Mouse (Mus musculus): ENCODE data around the gene Avpr2. TPM values are rescaled to one million over a fixed set of nuclear protein-coding genes. Genes with fewer than 3 reads are reported as not detected.

The Avpr2 gene
- polyA plus RNA-seq, 1 experiment from 2014 or later: 0.16 TPM

DNA sequence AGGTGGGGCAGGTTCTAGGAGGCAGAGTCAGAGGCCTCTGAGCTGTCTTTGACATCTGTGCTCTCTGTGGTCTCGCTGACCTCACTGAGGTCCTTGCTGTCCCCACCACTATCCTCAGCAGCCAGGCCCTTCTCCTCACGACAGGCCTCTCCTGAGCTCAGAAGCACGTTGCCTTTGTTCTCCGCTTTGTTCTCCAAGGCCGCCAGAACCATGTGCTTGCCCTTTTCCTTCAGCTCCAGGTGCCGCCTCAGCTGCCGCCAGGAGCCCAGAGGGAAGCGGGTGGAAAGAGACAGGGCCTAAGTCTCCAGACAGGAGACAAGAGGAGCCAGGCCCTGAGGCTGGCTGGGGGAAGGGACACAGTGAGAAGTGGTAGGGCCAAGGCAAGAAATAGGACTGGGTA lies 25.0 kb downstream of the Avpr2 start:
- Histone ChIP-seq H3K4me2 (replicated peaks) (no peak overlapping the region), H3K4me3 (replicated peaks) (no peak overlapping the region), H3K36me3 (peaks cover 8% of the 10 kb centered on the region; the same call in 1 of the 2 replicates), H3K27me3 (no peaks in the 10 kb centered on the region), H3K27ac (replicated peaks) (no peak overlapping the region), H3K9me3 (replicated peaks) (no peaks in the 10 kb centered on the region), H3K9ac (no peak overlapping the region), H3K4me1 (no peaks in the 10 kb centered on the region)
- WGBS: 85% methylated on average over 8 of the region's 8 CpGs
- ATAC-seq (ENCODE audit: insufficient number of reproducible peaks, low FRiP score, low TSS enrichment, low read depth): no peak

DNA sequence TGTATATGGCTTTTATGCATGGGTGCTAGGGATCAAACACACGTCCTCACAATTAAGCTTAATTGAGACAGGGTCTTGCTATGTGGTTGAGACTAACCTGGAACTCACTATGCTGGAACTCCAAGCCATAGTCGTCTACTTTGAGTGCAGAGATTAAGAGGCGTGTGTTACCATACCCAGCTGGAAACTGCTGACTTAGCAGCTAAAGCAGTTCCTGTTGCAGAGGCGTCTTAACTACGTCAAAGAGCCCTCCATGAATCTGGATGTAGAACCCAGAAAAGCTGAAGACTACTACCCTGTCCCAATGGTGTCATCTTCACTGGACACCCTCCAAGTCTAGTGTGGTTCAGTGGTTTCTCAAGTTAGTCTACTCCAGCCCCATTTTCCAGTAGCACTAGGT lies 26.7 kb downstream of the Avpr2 start:
- ATAC-seq (ENCODE audit: insufficient number of reproducible peaks, low FRiP score, low TSS enrichment, low read depth): no peak
- H3K27me3 ChIP-seq: no peaks in the 10 kb centered on the region

DNA sequence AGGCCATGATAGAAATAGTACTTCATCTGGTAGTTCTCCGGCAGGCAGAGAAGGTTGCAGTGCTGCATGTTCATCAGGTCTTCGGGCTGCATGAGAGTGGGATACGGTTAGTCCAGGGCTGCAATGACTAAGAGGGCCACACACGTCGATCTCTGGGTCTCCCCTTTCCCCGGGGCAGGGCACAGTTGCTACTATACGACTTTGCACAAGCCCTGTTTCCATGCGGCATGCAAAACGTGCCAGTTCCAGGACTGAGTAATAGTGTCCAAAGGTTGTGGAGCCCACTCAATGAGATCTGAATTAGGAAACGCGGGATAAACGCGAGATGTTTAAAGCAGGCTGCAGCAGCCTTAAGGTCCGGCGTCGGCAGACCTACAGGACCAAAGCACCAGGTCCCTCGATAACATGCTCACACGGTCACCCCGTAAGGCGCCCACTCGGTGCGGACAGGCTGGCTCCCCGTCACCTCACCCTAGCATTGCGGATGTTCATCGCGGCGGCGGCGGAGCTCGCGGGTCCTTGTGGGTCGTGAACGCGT lies 29.5 kb downstream of the Avpr2 start:
- Histone ChIP-seq H3K9me3 (replicated peaks) (no peaks in the 10 kb centered on the region), H3K4me3 (replicated peaks) (peak overlapping the region; percentile 58), H3K9ac (peak overlapping the region; percentile 51), H3K27ac (replicated peaks) (peak overlapping the region; percentile 75), H3K27me3 (no peaks in the 10 kb centered on the region), H3K4me1 (no peaks in the 10 kb centered on the region), H3K4me2 (replicated peaks) (peak overlapping the region; percentile 68), H3K36me3 (peaks cover 8% of the 10 kb centered on the region; the same call in 1 of the 2 replicates)
- WGBS: 14% methylated on average over 34 of the region's 34 CpGs
- ATAC-seq (ENCODE audit: insufficient number of reproducible peaks, low FRiP score, low TSS enrichment, low read depth): peak; percentile 30; the same call in 1 of the 2 replicates

More for the DNA sequence above, 26.7 kb downstream of the Avpr2 start:
- Histone ChIP-seq H3K9ac (no peak overlapping the region), H3K27ac (replicated peaks) (no peak overlapping the region), H3K4me2 (replicated peaks) (no peak overlapping the region), H3K4me3 (replicated peaks) (no peak overlapping the region), H3K36me3 (peaks cover 8% of the 10 kb centered on the region; the same call in 1 of the 2 replicates), H3K9me3 (replicated peaks) (no peaks in the 10 kb centered on the region), H3K4me1 (no peaks in the 10 kb centered on the region)
- whole genome bisulfite sequencing: 82% methylated on average over 5 of the region's 5 CpGs

DNA sequence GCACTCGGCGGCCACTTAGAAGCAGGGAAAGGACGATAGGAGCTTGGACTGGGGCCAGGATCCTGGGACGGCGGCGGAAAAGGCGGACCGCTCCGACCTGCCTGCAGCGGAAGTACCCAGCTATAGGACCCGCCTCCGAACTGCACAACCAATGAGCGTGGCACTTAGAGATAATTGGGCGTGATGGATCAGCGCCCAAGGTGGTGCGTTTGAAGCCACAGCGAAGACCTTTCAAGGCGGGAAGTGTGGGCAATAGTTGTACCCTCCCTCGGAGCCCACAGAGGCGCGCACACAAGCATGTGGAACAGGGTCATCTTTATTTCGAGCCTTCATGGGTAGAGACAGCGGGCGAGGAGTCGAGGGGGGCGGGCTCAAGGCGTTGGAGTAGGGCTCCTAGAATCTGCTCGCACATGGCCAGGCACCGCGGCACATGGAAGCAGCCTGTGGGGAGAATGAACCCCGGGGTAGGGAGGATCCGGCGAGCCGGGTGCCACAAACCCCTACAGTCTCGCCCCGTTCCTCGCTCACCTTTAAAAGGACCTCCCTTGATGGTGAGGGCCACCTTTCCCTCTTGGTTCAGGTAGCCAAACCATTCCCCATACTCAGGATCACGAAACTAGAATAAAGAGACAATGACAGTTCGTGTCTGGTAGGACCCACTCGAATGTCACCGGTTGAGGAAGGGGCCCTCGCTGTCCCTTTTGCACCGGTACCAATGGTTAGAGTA lies 30.1 kb downstream of the Avpr2 start, which contains the start of the genes Arhgap4 and Naa10:
Gene Arhgap4, minus strand, starts transcription at position 48 of the 727 bp plus-strand sequence.
Gene Naa10, minus strand, starts transcription at position 122 of the 727 bp plus-strand sequence.
- Histone ChIP-seq H3K9ac (peak within 1 kb of the TSS; percentile 51), H3K4me2 (replicated peaks) (peak within 1 kb of the TSS; percentile 68), H3K4me1 (no peaks in the 10 kb centered on the region), H3K27me3 (no peaks in the 10 kb centered on the region), H3K36me3 (peaks cover 8% of the 10 kb centered on the region; the same call in 1 of the 2 replicates), H3K4me3 (replicated peaks) (peak within 1 kb of the TSS; percentile 58), H3K27ac (replicated peaks) (peak within 1 kb of the TSS; percentile 75), H3K9me3 (replicated peaks) (no peaks in the 10 kb centered on the region)
- WGBS: 19% methylated on average over 43 of the region's 43 CpGs
- ATAC-seq (ENCODE audit: insufficient number of reproducible peaks, low FRiP score, low TSS enrichment, low read depth): peak; percentile 95

DNA sequence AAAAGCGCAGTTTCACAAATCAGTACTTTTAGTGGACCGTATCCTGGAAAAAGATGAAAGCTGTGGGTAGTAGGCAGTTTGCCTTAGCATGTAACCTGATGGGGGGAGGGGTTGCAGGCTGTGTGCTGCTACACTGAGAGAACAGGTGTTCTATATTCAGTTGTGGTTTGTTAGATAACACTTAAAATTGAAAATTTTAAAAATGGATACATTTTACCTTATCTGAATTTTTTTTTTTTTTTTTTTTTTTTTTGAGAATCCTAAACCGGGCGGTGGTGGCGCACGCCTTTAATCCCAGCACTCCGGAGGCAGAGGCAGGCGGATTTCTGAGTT lies 30.6 kb downstream of the Avpr2 start:
- Histone ChIP-seq H3K4me1 (no peaks in the 10 kb centered on the region), H3K36me3 (peaks cover 8% of the 10 kb centered on the region; the same call in 1 of the 2 replicates), H3K4me3 (replicated peaks) (peak overlapping the region; percentile 58), H3K27me3 (no peaks in the 10 kb centered on the region), H3K9me3 (replicated peaks) (no peaks in the 10 kb centered on the region), H3K27ac (replicated peaks) (0 out of 2 replicates have a peak overlapping the region, but pooled peaks have one; percentile 70), H3K4me2 (replicated peaks) (peak overlapping the region; percentile 68), H3K9ac (no peak overlapping the region)
- ATAC-seq (ENCODE audit: insufficient number of reproducible peaks, low FRiP score, low TSS enrichment, low read depth): no peak
- 71% methylated on average over 8 of the region's 8 CpGs for WGBS

DNA sequence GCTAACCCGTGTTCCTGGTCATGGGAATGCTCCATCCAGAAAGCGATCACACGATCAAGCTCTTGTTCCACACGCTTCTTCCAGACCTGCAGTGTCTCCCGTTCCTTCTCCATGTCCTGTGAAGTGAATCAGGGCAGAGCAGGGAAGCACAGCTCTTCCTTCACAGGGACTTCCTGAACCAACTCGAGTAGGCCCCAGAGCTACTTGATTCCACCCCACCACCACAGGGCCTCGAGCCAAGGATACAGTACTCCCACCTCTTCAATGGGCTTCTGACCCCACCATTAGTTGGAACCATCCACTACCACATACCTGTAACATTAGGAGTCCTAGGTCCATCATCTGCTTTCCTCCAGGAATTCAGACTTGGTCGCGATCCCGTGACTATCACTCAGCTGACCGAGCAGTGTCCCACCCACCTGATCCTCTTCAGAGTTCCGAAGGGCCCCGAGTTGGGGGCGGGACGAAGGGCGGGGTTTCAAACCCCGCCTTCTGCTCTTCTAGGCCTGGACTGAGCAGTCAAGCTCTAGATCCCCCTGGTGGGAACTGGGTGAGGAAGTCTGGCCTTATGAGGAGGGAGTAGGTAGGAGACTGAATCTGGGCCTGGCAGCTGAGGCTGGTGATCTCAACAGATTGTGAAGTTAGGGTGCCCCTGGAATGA lies 38.6 kb downstream of the Avpr2 start, which contains the start of gene Renbp:
Gene Renbp, minus strand, starts transcription at position 449 of the 661 bp plus-strand sequence.
- WGBS: 41% methylated on average over 17 of the region's 17 CpGs
- Histone ChIP-seq H3K4me2 (replicated peaks) (peak within 1 kb of the TSS; percentile 37), H3K9me3 (replicated peaks) (no peaks in the 10 kb centered on the region), H3K36me3 (no peaks in the 10 kb centered on the region), H3K4me3 (replicated peaks) (peak within 1 kb of the TSS; percentile 34), H3K27me3 (no peaks in the 10 kb centered on the region), H3K27ac (replicated peaks) (no peak within 1 kb of the TSS), H3K9ac (no peak within 1 kb of the TSS), H3K4me1 (no peaks in the 10 kb centered on the region)
- peak; percentile 87 for ATAC-seq (ENCODE audit: insufficient number of reproducible peaks, low FRiP score, low TSS enrichment, low read depth)

DNA sequence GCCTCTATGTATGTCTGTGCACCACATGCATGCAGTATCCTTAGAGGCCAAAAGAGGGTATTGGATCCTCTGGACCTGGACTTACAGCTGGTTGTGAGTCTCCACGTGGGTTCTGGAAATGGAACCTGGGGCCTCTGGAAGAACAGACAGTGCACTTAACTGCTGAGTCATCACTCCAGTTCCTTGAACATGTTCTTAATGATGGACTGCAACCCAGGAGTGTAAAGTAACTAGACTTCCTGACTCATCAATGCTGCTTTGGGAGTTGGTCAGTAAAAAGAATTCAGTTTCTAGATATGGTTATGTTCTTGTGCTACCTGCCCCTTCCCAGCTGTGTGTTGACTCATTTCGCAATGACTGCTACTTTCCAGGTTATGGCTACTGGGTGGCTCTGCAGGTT lies 40.0 kb downstream of the Avpr2 start:
- no peak for ATAC-seq (ENCODE audit: insufficient number of reproducible peaks, low FRiP score, low TSS enrichment, low read depth)
- WGBS: 76% methylated on average over 2 of the region's 2 CpGs
- Histone ChIP-seq H3K4me1 (no peaks in the 10 kb centered on the region), H3K27ac (replicated peaks) (no peak overlapping the region), H3K36me3 (no peaks in the 10 kb centered on the region), H3K4me3 (replicated peaks) (no peak overlapping the region), H3K4me2 (replicated peaks) (no peak overlapping the region), H3K9me3 (replicated peaks) (no peaks in the 10 kb centered on the region), H3K9ac (no peak overlapping the region), H3K27me3 (no peaks in the 10 kb centered on the region)

DNA sequence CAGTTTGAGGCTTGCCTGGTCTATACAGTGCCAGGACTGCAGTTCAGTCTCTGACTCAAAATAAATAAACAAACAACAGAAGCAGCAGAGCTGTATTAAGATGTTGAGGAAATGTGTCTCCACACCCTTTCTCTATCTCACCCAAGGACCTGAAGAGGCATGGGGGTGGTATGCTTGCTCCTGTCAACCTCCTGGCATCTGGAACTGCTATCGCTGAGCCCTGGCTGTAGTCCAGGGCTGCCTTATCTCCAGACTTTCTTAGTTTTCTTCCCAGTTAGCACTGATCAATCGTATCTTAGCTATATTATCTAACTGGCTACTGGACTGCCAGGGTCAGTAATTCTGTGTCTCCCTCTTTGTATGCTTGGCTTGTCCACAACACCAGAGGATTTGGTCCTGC lies 50.0 kb downstream of the Avpr2 start:
- no peak overlapping the region for H3K9ac ChIP-seq
- H3K27me3 ChIP-seq: no peaks in the 10 kb centered on the region
- H3K4me1 ChIP-seq: no peaks in the 10 kb centered on the region
- H3K4me2 ChIP-seq (replicated peaks): no peak overlapping the region
- H3K9me3 ChIP-seq (replicated peaks): no peaks in the 10 kb centered on the region
- H3K27ac ChIP-seq (replicated peaks): no peak overlapping the region
- peaks cover 32% of the 10 kb centered on the region for H3K36me3 ChIP-seq
- ATAC-seq (ENCODE audit: insufficient number of reproducible peaks, low FRiP score, low TSS enrichment, low read depth): no peak
- WGBS: 73% methylated on average over 2 of the region's 2 CpGs
- H3K4me3 ChIP-seq (replicated peaks): no peak overlapping the region

DNA sequence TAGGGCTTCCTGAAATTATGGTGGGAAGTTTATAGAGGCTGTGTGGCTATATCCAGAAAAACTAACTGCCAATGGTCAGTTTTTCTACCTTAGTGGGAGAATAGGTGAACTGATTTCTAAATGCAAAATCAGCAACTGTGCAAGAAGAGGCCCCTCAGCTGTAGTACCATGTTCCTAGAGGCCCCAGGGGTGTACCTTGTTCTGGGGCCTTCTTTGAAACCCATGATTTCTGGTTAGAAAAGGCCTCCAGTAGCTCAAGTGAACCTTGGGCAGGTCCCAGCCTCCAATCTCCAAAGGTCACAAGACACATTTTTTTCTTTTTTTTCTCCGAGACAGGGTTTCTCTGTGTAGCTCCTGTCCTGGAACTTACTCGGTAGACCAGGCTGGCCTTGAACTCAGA lies 50.4 kb downstream of the Avpr2 start:
- Histone ChIP-seq H3K4me1 (no peaks in the 10 kb centered on the region), H3K36me3 (peaks cover 36% of the 10 kb centered on the region), H3K4me3 (replicated peaks) (no peak overlapping the region), H3K4me2 (replicated peaks) (no peak overlapping the region), H3K9ac (no peak overlapping the region), H3K27me3 (no peaks in the 10 kb centered on the region), H3K9me3 (replicated peaks) (no peaks in the 10 kb centered on the region), H3K27ac (replicated peaks) (no peak overlapping the region)
- 81% methylated on average over 2 of the region's 2 CpGs for WGBS
- ATAC-seq (ENCODE audit: insufficient number of reproducible peaks, low FRiP score, low TSS enrichment, low read depth): no peak
